Mouse (Mus musculus) brain, embryonic 18.5 days (tissue): Measurements from ENCODE around the gene Plbd2.
"Not testable (repeated sequence)": the region's sequence is repeated elsewhere in the genome, so short reads cannot be mapped to it uniquely, and the experiment has no call there.

Source experiments
- DNase-seq: peaks from one replicate; pipeline ENCODE4 v3.0.0-alpha.2; 2012; ENCODE audit warnings: low read depth, low spot score

Gene Plbd2

GRCm38 (mm10) chr5:120511643-120512220 lies 8.3 kb upstream of the Plbd2 start:
- DNase-seq: no peak

DNA sequence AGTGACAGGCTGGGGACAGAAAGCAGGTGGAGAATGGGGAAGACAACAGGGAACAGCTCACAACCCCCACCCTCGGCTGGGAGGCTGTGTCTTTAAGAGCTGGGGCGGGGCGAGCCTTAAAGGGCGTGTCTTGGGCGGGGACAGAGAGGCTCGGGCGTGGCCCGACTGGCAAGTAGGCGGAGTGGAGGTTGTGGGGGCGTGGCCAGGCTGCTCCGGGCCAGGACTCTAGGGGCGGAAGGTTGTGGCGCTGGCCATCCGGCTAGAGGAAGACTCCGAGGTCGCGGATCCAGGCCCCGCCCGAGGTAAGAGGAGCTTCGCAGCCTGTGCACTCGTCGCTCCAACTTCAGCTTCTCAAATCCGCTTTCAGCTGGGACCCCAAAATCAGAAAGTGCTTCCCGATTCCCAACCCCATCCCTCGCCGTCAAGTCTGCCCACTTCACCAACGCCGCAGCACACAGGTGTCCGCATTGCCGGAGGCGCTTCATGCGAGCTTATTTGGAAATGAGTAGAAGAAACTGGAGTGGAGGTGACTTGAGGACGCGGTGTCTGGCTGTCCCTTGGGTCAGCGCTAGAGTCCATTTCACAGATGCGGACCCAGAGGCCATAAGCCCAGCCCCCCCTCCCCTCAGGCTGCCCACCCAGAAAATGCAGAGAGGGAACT lies 7.7 kb upstream of the Plbd2 start, which contains the start of gene Slc8b1:
Gene Slc8b1 (plus strand): TSS at position 187 of the 661 bp plus-strand sequence.
- DNase-seq: no peak

GRCm38 (mm10) chr5:120507311-120507710 lies 3.9 kb upstream of the Plbd2 start:
- no peak for DNase-seq

- DNase-seq: no peak
These were observed 3.1 kb upstream of the Plbd2 start for GRCm38 (mm10) chr5:120506490-120506889.

DNA sequence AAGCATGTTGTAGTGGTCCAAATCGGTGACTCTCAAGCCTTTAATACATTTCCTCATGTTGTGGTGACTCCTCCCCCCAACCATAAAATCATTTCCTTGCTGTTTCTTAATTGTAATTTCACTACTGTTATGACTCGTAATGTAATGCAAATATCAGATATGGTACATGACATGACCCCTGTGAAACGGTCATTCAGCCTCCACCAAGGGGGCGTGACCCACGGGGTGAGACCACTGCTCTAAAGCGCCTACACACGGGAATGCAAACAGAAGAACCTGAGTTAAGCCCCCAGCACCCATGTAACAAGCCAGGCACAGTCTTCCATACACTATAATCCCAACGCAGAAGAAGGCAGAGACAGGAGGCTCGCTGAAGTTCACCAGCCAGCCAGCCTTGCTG lies 2.4 kb upstream of the Plbd2 start:
- DNase-seq: no peak

GRCm38 (mm10) chr5:120505368-120505767 lies 1.9 kb upstream of the Plbd2 start:
- DNase-seq: no peak

- no peak for DNase-seq
These were observed 716 bp downstream of the Plbd2 start for GRCm38 (mm10) chr5:120502675-120503143.

GRCm38 (mm10) chr5:120502147-120502621 lies 1.2 kb downstream of the Plbd2 start:
- no peak for DNase-seq

DNA sequence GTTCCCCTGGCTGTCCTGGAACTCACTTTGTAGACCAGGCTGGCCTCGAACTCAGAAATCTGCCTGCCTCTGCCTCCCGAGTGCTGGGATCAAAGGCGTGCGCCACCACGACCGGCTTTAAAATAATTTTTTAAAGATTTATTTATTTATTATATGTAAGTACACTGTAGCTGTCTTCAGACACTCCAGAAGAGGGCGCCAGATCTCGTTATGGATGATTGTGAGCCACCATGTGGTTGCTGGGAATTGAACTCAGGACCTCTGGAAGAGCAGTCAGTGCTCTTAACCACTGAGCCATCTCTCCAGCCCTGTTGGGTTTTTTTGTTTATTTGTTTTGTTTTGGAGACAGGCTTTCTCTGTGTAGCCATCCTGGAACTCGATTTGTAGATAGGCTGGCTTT lies 2.8 kb downstream of the Plbd2 start:
- DNase-seq: not testable (repeated sequence)

DNA sequence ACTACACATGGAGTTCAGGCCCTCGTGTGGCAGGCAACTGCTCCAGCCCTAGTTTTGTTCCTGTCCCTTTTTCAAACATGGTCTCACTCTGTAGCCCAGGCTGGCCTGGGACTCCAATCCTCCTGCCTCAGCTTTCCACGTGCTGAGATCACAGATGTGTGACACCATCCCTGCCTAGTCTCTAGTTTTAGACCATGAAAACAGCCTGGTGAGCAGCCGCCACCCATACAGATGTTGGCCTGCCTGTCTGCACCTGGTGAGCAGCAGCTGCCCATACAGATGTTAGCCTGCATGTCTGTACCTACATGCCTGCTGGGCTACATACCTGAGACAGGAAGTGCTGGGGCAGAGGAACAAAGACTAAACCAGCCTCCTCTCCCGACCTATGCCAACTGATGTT lies 4.2 kb downstream of the Plbd2 start:
- DNase-seq: no peak

DNA sequence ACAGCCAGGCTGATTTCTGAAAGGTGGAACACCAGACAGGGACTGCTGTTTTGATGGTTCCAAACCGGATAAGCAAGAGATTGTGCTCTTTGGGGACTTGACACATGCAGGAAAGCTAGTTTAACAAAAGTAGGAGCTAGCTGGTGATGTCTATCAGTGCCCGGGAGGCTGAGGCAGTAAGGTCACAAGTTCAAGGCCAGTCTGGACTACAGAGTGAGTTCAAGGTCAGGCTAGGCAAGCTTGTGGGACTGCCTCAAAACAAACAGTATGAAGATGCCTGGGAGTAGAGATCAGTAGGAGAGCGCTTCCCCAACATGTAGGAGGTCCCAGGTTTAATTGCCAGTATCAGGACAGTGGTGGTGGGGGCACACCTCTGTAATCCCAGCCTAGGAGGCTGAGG lies 6.4 kb downstream of the Plbd2 start:
- DNase-seq: no peak

DNA sequence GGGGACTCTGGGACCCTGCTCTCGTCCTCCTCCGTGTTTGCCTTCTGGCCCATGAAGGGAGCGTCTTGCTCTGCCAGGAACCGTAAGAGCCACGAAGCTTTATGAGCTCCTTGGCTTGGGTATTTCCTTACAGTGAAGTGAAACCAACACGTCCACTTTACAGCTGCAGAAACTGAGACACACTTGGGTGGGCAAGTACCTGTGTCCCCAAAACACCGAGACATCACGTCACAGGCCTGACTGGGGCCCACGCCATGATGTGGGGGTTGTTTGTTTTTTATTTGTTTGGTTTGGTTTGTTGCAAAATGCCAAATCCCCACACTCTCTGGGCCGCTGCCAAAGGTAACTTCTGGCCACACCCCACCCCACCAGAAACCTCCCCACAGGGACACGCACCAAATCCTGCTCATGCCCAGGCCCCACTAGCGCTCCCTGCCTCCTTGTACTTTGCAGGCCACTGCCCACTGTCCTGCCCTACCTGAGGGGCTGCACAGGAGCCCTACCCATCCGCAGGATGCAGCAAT lies 7.7 kb downstream of the Plbd2 start:
- DNase-seq: no peak

DNA sequence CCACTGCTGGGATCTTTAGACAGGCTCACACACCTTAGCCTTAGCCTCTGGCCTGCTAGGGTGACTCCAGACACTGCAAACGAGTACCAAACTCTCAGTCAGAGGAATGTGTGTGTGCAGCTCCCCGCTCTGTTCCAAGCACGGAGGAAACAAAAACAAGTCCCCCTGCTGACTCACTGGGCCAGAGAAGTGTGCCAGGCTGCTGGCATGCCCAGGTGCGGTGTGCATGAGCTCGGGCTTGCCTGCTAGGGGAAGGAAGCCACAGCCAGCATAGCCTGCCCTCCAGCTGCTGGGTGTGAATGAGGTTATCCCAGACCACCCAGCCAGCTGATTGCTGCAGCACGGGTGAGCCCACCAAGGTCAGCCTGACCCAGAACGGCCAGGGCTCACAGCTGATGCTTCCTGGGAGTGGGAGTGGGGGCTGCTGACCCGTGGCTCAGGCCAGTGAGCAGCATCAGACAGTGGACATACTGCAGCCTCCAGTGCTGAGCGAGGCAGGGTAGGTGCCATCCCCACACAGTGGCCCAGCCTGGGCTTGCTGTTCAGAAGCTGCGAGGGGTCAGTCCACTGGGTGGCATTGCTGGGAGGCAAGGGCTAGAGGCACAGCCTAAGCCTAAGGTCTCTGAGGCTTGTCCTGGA lies 8.2 kb downstream of the Plbd2 start:
- no peak for DNase-seq

GRCm38 (mm10) chr5:120493873-120494395 lies 9.5 kb downstream of the Plbd2 start:
- no peak for DNase-seq

DNA sequence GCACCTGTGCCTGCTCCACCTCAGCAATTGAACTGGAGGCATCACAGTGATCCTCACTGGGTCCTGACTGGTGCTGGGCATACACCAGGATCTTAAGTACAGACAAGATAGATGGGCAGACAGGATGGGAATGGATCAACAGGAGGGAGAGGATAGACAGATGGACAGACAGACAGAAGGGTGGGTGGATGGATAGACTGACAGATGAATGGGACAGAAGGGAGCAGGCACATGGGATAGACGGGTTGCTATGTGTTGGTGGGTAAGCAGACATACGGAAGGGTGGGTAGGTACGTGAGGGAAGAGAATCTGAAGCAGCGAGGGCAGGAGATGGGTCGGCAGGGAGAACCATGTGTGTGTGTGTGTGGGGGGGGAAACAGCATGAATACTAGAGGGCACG lies 10.0 kb downstream of the Plbd2 start:
- DNase-seq: no peak

- no peak for DNase-seq
These were observed 11.0 kb downstream of the Plbd2 start for GRCm38 (mm10) chr5:120492437-120492836.

DNA sequence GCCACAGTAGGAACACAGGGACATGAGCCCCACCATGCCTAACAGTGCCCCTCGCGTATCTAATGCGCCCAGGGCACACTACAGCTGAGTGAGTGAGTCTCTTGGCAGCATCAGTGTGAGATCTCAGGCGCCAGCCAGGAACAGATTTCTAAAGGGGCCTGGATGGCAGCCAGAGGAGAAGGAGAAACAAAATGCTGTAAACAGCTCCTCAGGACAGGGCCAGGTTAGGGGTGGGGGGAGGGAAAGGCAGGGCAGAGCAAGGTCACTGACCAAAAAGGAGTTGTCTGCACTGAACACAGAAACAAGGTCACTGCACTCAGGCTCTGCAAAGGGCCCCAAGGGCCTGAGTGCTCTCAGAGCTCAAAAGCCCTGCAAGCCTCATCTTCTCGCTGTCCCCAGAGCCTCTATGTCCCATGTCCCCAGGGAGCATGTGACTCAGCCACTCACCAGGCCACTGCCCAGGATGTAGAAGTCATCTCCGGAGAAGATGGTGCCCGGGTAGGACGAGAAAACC lies 12.7 kb downstream of the Plbd2 start:
- no peak for DNase-seq

DNA sequence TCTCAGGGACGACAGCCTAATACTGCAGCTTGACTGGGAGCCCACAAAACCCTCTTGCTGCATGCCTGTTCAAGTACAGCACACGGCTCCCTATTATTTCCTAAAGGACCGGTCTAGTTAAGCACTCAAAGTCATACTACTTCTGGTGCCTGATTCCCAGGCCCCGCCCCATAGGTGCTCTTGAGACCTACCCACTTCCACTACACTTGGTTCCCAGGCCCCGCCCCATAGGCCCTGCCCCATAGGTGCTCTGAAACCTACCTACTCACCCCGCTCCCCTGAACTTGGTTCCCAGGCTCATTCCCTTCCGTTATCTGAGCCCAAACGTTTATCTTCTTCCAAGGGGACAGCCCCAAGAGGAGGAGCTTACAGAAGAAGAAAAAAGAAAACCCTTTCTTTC lies 15.6 kb downstream of the Plbd2 start:
- no peak for DNase-seq

- DNase-seq: no peak
These were observed 20.0 kb downstream of the Plbd2 start for GRCm38 (mm10) chr5:120483399-120483798.

- no peak for DNase-seq
These were observed 22.2 kb downstream of the Plbd2 start for GRCm38 (mm10) chr5:120481205-120481604.

- DNase-seq: no peak
These were observed 23.9 kb downstream of the Plbd2 start for GRCm38 (mm10) chr5:120479538-120479937.

- no peak for DNase-seq
These were observed 25.4 kb downstream of the Plbd2 start for GRCm38 (mm10) chr5:120477993-120478392.
